Mouse (Mus musculus): ENCODE measurements around the gene Rin1. TPM values are rescaled to one million over a fixed set of nuclear protein-coding genes. Genes with fewer than 3 reads are reported as not detected.
A peak's percentile ranks its signal among the peaks of the same experiment; 100 is the strongest.

Gene Rin1
- polyA plus RNA-seq, 1 experiment from 2014 or later, result 4.4 TPM

DNA sequence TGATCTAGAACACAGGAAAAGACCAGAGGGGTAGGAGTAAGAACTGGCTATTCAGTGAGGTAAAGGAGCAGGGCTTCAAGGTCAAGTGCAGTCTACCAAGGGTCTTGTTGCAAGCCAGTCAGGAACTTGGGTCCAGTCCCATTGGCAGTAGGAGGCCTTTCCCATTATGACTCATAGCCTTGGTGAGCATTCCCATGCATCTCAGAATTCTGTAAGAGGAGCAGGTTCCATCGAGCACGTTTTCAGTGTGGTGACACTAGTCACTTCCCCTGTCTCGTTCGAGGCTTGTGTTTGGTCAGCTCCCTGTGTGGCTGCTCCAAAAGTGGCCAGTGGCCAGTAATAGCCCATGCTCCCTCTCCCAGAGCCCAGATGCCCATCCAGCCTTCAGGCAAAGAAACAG is 4.8 kb upstream of the Rin1 start:
- WGBS, result 80% methylated on average over 4 of the region's 4 CpGs
- no peak for ATAC-seq (ENCODE audit: insufficient number of reproducible peaks, low FRiP score, low TSS enrichment, low read depth)
- H3K36me3 ChIP-seq, result peaks cover 47% of the 10 kb centered on the region

GRCm38 (mm10) chr19:5048138-5049056 is 1.9 kb upstream of the Rin1 start:
- H3K9me3 ChIP-seq (replicated peaks), result no peaks in the 10 kb centered on the region
- H3K4me2 ChIP-seq (replicated peaks), result no peak overlapping the region
- H3K4me1 ChIP-seq, result peaks cover 32% of the 10 kb centered on the region
- no peak overlapping the region for H3K27ac ChIP-seq (replicated peaks)
- WGBS, result 85% methylated on average over 14 of the region's 14 CpGs
- peaks cover 41% of the 10 kb centered on the region for H3K36me3 ChIP-seq
- H3K9ac ChIP-seq, result no peak overlapping the region
- ATAC-seq (ENCODE audit: insufficient number of reproducible peaks, low FRiP score, low TSS enrichment, low read depth), result no peak
- peaks cover 28% of the 10 kb centered on the region for H3K27me3 ChIP-seq
- H3K4me3 ChIP-seq (replicated peaks), result no peak overlapping the region

More for the DNA sequence above, 4.8 kb upstream of the Rin1 start:
- no peak overlapping the region for H3K9ac ChIP-seq
- no peaks in the 10 kb centered on the region; the same call in 1 of the 2 replicates for H3K27me3 ChIP-seq
- no peaks in the 10 kb centered on the region for H3K9me3 ChIP-seq (replicated peaks)
- no peak overlapping the region for H3K4me2 ChIP-seq (replicated peaks)
- H3K4me1 ChIP-seq, result peaks cover 27% of the 10 kb centered on the region
- H3K27ac ChIP-seq (replicated peaks), result no peak overlapping the region
- H3K4me3 ChIP-seq (replicated peaks), result no peak overlapping the region

DNA sequence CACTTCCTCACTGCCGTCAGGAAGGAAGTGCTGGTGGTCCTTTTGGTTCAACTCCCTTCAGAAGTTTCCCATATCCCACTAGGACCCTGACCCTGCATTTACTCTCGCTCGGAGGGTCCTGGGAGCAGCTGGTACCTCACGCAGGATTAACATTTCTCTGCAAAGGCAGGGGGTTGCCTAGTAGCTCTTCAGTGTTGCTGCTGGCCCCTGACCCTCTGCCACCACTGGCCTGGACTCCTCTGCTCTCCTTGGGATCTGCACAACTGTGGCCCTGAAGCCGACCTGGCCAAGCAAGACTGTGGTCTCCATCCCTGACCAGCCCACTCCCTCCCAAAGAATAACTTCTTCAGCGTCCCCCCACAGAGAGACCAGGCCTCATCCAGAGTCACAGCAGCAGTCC is 956 bp upstream of the Rin1 start:
- H3K36me3 ChIP-seq, result peaks cover 39% of the 10 kb centered on the region
- H3K4me2 ChIP-seq (replicated peaks), result no peak overlapping the region
- no peak overlapping the region for H3K4me3 ChIP-seq (replicated peaks)
- no peaks in the 10 kb centered on the region for H3K9me3 ChIP-seq (replicated peaks)
- peaks cover 32% of the 10 kb centered on the region for H3K4me1 ChIP-seq
- ATAC-seq (ENCODE audit: insufficient number of reproducible peaks, low FRiP score, low TSS enrichment, low read depth), result no peak
- no peak overlapping the region for H3K9ac ChIP-seq
- H3K27ac ChIP-seq (replicated peaks), result no peak overlapping the region
- H3K27me3 ChIP-seq, result peaks cover 31% of the 10 kb centered on the region
- 66% methylated on average over 6 of the region's 6 CpGs for WGBS

- Histone ChIP-seq H3K36me3 (peaks cover 35% of the 10 kb centered on the region), H3K27ac (replicated peaks) (0 out of 2 replicates have a peak overlapping the region, but pooled peaks have one; percentile 28), H3K27me3 (peaks cover 31% of the 10 kb centered on the region), H3K4me1 (peaks cover 33% of the 10 kb centered on the region), H3K9ac (no peak overlapping the region), H3K9me3 (replicated peaks) (no peaks in the 10 kb centered on the region), H3K4me3 (replicated peaks) (peak overlapping the region; percentile 29), H3K4me2 (replicated peaks) (peak overlapping the region; percentile 40)
- 0 out of 2 replicates have a peak, but pooled peaks have one; percentile 9 for ATAC-seq (ENCODE audit: insufficient number of reproducible peaks, low FRiP score, low TSS enrichment, low read depth)
- 8% methylated on average over 17 of the region's 17 CpGs for WGBS
Observed at GRCm38 (mm10) chr19:5051031-5051430, 750 bp downstream of the Rin1 start.

DNA sequence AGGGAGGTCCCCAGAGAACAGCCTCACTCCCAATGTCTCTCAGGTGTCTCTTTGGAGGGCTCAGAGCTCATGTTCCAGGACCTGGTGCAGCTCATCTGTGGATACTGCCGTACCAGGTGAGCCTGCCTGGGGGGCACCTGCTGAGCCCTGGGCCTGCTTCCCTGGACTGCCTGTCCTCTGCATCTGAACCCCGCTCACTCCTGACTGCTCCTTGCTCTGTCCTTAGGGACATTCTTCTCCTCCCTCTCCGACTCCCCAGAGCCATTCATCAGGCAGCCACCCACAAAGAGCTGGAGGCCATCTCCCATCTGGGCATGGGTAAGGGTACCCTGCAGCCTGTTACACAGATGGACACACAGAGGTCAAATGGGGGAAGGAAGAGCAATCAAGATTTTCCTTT is 1.2 kb downstream of the Rin1 start:
- no peak for ATAC-seq (ENCODE audit: insufficient number of reproducible peaks, low FRiP score, low TSS enrichment, low read depth)
- Histone ChIP-seq H3K4me2 (replicated peaks) (peak overlapping the region; percentile 40), H3K36me3 (peaks cover 30% of the 10 kb centered on the region), H3K27me3 (peaks cover 31% of the 10 kb centered on the region), H3K4me3 (replicated peaks) (peak overlapping the region; percentile 29), H3K9me3 (replicated peaks) (no peaks in the 10 kb centered on the region), H3K4me1 (peaks cover 38% of the 10 kb centered on the region), H3K9ac (no peak overlapping the region), H3K27ac (replicated peaks) (0 out of 2 replicates have a peak overlapping the region, but pooled peaks have one; percentile 28)
- 44% methylated on average over 3 of the region's 3 CpGs for WGBS

DNA sequence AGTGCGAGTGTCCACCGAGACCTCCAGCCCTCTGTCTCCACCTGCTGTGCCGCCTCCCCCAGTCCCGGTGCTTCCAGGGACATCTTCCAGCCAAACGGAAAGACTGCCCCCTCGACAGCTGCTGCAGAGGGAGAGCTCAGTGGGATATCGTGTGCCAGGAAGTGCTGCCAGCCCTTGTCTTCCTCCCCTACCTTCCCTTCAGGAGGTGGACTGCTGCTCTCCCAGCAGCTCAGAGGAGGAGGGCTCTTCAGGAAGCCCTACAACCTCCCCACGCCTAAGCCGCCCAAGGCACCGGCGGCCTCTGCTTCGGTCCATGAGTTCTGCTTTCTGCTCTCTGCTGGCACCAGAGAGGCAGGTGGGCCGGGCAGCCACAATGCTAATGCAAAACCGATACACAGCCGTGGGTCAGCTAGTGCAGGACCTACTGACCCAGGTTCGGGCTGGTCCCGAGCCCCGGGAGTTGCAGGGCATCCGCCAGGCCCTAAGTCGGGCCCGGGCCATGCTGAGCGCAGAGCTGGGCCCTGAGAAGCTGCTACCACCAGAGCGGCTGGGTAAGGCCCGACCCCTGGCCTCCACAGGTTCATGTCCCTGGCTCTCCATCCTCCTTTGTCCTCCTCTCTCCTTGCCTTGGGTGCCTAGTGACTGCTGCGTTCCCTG is 2.0 kb downstream of the Rin1 start:
- Histone ChIP-seq H3K4me2 (replicated peaks) (no peak overlapping the region), H3K9ac (no peak overlapping the region)

DNA sequence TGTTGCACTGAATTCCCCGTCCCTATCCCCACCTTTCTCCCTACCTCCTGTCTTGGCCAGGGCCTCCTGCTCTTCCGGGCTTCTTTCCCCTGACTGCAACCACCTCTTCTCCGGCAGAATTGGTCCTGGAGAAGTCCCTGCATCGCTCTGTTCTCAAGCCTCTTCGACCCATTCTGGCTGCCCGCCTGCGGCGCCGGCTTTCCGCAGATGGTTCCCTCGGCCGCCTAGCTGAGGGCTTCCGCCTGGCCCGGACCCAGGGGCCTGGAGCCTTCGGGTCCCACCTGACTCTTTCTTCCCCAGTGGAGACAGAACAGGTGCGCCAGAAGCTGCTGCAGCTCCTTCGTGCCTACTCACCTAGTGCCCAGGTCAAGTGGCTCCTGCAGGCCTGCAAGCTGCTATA is 2.6 kb downstream of the Rin1 start:
- Histone ChIP-seq H3K9ac (no peak overlapping the region), H3K9me3 (replicated peaks) (no peaks in the 10 kb centered on the region), H3K4me1 (peaks cover 43% of the 10 kb centered on the region), H3K27me3 (peaks cover 31% of the 10 kb centered on the region), H3K4me3 (replicated peaks) (no peak overlapping the region), H3K4me2 (replicated peaks) (no peak overlapping the region), H3K36me3 (peaks cover 17% of the 10 kb centered on the region), H3K27ac (replicated peaks) (no peak overlapping the region)
- WGBS, result 69% methylated on average over 17 of the region's 17 CpGs
- no peak for ATAC-seq (ENCODE audit: insufficient number of reproducible peaks, low FRiP score, low TSS enrichment, low read depth)

More for the DNA sequence above, 2.0 kb downstream of the Rin1 start:
- H3K36me3 ChIP-seq, result peaks cover 22% of the 10 kb centered on the region
- peaks cover 31% of the 10 kb centered on the region for H3K27me3 ChIP-seq
- no peak overlapping the region for H3K27ac ChIP-seq (replicated peaks)
- no peak overlapping the region for H3K4me3 ChIP-seq (replicated peaks)
- peaks cover 43% of the 10 kb centered on the region for H3K4me1 ChIP-seq
- H3K9me3 ChIP-seq (replicated peaks), result no peaks in the 10 kb centered on the region
- ATAC-seq (ENCODE audit: insufficient number of reproducible peaks, low FRiP score, low TSS enrichment, low read depth), result no peak
- WGBS, result 39% methylated on average over 25 of the region's 25 CpGs

GRCm38 (mm10) chr19:5053909-5054308 is 3.6 kb downstream of the Rin1 start:
- Histone ChIP-seq H3K4me1 (peaks cover 49% of the 10 kb centered on the region), H3K27me3 (peaks cover 31% of the 10 kb centered on the region), H3K9me3 (replicated peaks) (no peaks in the 10 kb centered on the region), H3K4me3 (replicated peaks) (no peak overlapping the region), H3K36me3 (peaks cover 7% of the 10 kb centered on the region; the same call in 1 of the 2 replicates), H3K9ac (no peak overlapping the region), H3K27ac (replicated peaks) (no peak overlapping the region), H3K4me2 (replicated peaks) (no peak overlapping the region)
- WGBS, result 22% methylated on average over 9 of the region's 9 CpGs
- no peak for ATAC-seq (ENCODE audit: insufficient number of reproducible peaks, low FRiP score, low TSS enrichment, low read depth)

- H3K36me3 ChIP-seq, result no peaks in the 10 kb centered on the region
- peaks cover 25% of the 10 kb centered on the region for H3K27me3 ChIP-seq
- H3K9me3 ChIP-seq (replicated peaks), result no peaks in the 10 kb centered on the region
- ATAC-seq (ENCODE audit: insufficient number of reproducible peaks, low FRiP score, low TSS enrichment, low read depth), result 0 out of 2 replicates have a peak, but pooled peaks have one; percentile 11
- peaks cover 54% of the 10 kb centered on the region for H3K4me1 ChIP-seq
- no peak overlapping the region for H3K27ac ChIP-seq (replicated peaks)
- 10% methylated on average over 6 of the region's 6 CpGs for WGBS
- no peak overlapping the region for H3K4me2 ChIP-seq (replicated peaks)
- H3K9ac ChIP-seq, result no peak overlapping the region
- H3K4me3 ChIP-seq (replicated peaks), result no peak overlapping the region
Observed at GRCm38 (mm10) chr19:5056251-5056650, 6.0 kb downstream of the Rin1 start.

DNA sequence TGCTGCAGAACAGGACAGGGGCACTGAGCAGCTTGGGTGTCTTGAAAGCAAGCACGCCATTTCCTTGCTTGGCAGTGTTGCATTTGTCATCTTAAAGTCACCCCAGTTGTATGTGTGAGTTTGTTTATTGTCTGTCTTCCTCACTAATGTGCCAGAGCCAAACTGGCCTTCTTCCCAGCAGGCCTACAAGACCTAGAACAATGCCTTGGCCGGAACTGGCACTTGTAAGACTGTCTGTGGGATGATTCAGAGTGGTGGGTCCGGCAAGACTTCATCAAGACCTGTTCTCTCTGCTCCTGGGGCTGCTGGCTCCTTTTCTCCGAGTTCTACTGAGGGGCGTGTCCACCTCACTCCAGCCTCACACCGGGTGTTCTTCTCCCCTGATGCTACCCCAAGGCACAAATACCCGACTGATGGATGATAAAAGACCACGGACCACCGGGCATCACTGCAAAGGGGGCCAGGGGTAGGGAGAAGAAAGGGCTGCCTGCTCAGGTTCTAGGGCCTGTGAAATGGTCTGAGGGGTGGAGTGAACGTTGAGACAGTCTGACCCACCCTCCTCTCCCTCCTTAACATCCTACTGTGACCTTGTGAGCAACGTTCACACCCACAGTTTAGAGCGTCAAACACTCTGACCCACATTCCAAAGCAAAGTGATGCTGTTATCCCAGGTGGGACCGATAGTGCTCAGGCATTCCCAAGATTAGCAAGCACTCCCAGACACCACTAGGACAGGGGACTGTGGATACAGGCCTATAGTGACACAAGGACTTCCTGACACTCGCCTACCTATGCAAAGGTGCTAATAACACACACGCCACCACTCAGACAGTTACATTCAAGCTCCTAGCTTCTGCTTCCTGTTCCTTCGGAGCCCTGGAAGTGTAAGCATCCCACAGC is 7.8 kb downstream of the Rin1 start:
- Histone ChIP-seq H3K4me2 (replicated peaks) (no peak overlapping the region), H3K4me3 (replicated peaks) (no peak overlapping the region), H3K36me3 (no peaks in the 10 kb centered on the region), H3K27ac (replicated peaks) (peak overlapping the region; percentile 81), H3K4me1 (peaks cover 52% of the 10 kb centered on the region), H3K27me3 (peaks cover 6% of the 10 kb centered on the region), H3K9me3 (replicated peaks) (no peaks in the 10 kb centered on the region), H3K9ac (0 out of 2 replicates have a peak overlapping the region, but pooled peaks have one; percentile 0)
- 29% methylated on average over 16 of the region's 16 CpGs for WGBS
- ATAC-seq (ENCODE audit: insufficient number of reproducible peaks, low FRiP score, low TSS enrichment, low read depth), result no peak
